Mouse (Mus musculus) right cerebral cortex, postnatal 36 days (tissue): ENCODE results near the gene Trim37.
"Not testable (repeated sequence)": the region's sequence is repeated elsewhere in the genome, so short reads cannot be mapped to it uniquely, and the experiment has no call there.

Source experiments
- DNase-seq, 2 experiments: peaks; one replicate each; pipeline ENCODE4 v3.0.0; 2022; ENCODE audit warnings: low spot score in 2 of 2, mixed read lengths in 1 of 2

The Trim37 gene

DNA sequence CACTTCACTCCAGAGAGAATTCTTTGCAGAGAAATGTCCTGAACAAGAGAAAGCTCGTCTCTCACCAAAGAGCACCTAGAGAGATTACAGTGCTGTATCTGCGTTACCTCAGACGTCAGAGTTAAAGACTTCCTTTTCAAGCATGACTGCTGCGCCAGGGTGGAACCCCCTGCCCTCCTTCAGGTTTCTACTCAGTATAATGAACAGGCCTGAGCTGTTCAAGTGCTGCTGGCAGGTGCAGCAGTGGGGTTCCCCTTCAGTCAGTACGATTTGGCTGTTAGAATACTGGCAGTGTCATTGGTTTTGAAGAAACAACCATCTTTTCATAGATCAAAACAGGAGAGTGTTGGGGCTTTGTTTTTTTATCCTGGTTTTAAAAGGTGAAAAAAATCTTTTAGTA is 100.2 kb downstream of the Trim37 start:
- DNase-seq, result no peak

DNA sequence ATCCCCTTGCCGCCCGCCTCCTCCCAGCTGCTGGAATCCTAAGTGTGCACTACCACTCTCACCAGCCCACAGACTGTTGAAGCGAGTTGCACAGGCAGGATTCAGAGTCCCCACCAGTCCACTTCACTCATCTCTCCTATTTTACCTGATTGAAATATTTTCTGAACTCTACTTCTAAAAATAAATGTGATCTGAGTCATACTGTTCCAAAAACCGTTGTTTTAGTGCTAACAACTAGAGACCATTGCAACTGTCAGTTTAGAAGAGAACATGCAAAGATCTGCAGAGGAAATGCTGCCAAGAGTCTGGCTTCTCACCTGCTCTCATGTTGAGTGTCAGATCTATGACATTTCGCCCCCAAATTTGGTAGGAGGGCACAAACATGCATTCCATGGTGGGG is 106.5 kb downstream of the Trim37 start:
- DNase-seq, result no peak

DNA sequence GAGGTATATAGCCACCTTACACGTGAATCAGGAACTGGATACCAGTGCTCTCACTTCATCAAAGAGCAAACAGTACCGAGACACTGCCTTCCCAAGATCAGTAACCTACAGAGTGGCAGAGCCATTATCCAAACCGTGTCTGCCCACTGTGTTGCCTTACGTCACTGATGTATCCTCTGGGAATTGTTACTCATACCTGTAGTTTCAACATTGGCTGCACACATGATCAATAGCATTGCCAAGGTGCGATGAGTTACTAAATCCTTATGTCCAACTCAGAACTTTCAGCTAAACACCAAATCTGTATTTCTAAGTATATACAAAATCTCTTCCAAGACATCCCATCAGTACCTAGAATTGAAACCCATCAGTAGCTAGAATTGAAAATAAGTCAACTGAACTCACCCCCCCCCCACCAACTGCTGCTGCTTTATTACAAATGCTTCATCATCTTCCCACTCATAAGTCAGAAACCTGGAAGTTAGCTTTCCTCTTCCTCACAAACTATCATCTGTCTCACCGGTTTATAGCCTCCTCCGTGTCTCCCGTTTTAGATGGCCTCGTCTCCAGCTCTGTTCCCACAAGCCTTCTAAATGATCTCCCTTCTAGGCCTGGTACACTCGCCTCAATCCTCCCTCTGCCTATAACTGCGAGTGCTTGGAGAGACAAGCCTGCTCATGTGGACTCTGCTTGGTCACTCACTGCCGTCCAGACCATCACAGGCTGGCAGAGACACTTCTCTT is 108.0 kb downstream of the Trim37 start:
- DNase-seq, result peak in 1 of 2 experiments; percentile 48

DNA sequence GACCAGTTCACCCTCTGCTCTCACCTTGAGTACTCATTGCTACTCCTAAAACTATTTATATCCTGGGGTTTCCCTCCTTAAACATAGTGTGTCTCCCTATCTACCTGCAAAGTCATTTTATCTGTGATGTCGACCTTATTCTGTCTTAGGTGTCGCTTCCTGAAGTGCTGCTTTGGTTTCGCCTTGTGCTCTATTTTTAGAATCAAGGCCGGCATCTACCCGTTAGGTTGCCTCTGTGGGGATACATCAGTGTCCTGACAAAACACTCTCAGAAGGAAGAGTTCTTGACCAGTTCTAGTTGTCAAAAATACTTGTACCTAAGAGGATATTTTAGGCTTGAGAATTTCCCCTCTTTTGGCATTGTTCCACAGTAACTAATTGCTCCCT is 108.6 kb downstream of the Trim37 start:
- no peak for DNase-seq

DNA sequence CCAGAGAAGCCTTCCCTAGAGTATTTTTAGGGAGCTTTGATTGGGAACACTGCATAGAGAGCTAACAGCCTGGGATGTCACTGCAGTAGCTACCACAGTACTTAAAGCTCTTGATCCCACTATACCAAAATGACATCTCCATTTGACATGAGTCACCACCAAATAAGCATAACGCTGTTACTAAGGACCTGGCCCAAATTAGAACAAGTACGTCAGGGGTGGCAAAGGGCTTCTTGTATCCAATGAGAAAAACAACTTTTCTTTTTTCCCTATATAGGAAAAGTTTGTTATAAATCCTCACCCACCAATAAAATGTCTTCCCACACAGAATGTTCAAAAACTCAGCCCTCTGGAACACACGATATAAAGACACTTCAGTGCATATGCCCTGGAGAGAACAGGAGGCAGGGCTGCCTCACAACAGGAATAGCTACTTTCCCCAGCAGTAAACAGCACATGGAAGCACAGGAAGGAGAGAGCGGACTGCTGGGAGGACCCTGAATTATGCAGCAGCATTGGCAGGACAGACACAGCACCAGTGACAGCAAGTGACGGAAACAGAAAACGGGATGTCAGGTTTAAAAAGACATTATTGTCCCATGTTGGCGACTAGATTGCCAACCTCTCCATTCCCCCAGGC is 112.1 kb downstream of the Trim37 start:
- DNase-seq, result no peak

DNA sequence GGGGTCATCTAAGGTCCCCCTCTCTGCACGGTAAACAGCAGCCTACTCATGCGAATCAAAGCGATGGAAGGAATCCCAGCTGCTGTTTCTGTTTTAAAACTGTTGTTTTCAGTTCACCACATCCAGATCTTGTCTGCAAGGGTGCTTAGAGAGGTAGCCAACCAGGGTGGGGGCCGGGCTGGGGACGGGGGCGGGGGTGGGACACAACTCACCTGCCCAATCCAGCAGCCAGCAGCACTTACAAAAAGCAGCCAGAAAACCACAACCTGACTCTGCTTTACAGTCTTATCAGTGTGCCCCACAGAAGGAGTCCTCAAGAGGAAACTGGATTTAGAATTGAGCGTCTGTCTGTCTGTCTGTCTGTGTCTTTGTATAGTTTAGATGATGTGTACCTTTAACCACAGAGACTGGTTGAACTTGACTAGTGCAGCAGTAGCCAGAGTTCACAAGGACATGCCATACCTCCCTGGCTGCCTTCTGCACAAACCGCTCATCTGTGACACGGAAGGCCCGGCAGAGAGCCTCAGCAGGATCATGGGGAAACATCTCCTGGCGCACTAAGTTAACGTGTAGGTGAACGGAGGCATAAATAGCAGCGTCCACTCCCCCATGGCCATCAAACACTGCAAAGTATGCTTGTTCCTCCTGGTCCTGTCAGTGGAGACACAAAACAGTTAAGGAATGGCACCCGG is 113.4 kb downstream of the Trim37 start:
- DNase-seq, result no peak

DNA sequence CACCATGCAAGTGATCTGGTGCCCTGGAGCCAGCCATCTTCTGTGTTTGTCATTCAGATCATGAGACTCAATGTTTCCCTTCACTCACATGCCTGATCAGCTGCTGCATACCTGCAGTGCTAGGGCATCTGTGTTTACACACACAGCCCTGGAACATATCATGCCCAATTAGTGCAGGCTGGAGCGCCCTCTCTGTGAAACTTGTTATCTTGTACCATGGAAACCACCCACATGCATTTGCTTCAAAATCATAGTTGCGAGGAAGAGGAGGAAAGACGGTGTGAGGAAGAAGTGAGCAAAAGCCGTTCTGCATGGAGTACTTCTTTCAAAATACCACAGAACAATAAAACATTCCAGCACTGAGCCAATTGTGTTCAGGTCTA is 113.9 kb downstream of the Trim37 start:
- no peak for DNase-seq

DNA sequence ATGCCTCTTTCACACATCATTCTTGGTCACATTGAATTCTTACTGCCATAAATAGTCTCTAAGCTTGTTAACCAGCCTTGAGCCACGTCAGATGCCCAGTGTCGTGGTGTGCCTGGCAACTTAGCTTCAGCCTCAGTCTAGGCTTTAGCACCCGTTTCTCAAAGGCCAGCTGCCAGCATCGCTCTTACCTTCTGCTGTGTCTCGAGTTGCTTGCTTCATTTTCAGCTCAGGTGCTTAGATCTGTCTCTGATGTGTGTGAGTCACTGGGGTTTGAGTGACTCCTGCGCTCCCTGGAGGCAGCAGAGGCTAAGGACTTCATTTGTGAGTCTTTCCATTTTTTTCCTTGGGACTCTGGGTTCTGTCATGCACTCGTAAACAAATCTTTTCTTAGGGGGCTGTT is 114.4 kb downstream of the Trim37 start:
- no peak for DNase-seq

DNA sequence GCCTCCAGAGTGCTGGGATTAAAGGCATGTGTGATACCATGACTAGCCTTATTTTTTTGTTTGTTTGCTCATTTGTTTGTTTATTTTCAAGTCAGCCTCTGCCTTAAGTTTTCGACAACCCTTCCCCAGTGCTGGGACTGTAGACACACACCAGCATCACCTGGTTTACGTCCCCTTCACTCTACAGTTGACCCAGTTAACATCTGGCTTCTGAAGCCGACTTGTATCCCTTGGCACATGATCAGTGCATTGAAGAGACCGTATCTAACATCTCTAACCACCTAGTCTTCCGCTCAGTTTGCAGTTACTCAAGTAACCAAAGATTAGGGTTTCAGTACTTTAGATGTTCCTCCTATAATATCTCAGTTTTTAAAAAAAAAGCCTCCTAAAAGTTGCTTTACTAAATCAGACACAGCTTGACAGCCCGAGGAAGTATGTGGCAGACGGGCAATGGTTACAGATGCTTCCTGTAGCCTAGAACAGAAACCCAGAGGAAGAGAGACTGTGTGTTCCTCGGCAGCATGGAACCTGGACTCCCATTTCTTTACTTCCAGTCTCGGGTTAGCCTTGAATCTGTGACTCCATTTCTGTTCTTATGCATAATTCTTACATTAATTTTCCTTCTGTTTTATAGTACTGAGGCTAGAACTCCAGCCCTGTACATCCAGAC is 118.4 kb downstream of the Trim37 start:
- no peak for DNase-seq

DNA sequence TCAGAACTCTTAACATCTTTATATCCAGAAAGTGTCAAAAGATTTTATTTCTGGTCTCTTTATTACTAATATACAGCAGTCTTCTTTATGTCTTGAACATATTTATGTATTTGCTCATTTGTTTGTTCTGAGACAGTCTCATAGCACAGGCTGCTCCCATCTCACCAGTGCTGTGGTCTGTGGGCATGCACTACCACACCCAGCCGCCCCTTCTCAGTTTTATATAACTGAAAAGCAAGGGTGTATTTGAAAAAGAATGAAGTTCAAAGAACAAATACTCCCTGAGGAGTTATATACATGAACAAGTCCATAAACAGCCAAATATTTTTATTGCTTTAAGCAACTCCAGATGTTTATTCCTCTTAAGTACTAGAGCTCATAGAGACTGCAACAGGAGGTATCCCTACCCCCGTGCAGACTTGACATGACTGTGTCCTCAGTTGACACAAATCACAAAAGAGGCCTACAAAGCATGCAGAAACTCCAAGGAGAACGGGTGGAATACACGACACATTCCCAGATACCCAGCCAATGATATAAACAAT is 119.3 kb downstream of the Trim37 start:
- no peak for DNase-seq

DNA sequence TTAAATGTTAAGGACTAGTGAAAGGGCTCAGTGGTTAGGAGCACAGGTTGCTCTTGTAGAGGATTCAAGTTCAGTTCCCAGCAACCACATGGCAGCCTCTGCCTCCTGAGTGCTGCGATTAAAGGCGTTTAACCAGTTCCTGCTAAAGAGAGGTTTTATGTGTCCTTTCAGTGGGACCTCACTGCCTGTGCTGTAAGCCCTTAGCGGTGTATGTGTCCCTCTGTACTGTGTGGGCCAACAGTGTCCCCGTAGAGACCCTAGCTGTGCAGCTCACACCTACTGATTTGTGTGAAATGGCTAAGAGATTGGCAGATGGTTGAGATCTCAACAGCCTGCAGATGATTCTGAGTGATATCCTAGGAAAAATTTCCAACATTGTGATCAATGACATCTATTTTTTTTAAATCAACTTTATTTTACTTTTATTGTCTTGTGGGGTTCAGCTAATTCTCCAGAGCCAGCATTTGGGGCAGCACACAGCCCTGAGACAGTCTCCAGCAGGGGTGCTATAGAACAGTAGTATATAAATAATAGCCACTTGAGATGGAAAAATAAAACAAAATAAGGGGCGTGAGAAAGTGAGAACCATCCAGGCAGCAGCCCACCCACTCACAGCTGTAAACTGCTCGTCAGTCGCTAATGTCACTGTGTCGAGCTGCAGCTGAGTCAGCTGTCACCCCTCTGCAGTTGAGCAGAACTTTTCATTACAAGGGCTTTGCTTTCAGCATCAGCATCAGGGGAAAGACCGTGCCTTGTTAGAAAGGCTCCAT is 120.0 kb downstream of the Trim37 start:
- DNase-seq, result no peak

DNA sequence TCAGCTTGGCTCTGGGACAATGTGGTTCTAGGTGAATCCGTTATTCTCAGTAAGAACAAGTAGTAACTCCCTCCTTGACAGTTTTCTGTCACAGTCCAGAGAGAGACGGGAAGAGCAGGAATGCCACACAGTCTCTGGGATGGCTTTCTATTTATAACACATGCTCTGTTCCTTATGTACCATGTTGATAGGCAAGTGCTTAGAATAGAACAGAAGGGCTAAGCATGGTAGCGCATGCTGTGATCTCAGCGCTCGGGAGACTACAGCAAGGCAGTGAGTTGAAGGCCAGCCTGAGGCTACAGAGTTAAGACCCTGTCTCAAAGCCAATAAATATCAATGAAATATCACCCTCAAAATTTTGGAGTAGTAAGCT is 120.6 kb downstream of the Trim37 start:
- no peak for DNase-seq

DNA sequence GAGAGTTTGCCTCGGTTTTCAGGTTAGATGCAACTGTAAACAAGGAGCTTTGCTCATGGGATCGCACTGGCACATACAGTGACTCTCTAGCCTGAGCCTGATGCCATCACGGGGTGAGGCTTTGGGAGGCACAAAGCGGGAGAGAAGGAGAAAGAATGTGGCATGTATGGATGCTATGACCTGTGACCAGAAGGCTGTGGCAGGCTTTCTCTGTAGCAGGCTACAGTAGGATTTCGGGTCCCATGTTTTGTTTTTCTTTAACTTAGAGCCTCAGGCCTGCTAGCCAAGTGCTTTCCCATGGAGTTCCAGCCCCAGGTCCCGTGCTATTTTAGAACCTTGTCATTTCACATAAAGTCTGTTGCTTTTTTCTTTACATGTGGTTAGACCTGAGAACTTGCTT is 123.3 kb downstream of the Trim37 start:
- DNase-seq, result no peak

DNA sequence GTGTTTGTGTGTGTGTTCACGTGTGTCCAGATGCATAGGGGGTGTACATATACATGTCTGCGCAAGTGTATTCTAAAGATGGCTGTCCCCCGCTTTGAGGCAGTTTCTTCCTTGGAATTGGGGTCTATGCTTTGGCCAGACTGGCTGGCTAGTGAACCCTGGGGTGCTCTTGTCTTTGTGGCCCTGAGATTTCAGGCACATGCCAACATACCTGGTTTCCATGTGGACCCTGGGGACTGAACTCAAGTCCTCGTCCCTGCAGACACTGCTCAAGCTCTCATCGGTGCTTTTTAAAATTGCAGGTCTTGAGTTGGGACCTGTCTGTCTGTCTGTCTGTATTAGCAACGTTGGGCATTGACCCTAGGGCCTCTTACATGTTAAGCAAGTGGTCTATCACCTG is 126.4 kb downstream of the Trim37 start:
- DNase-seq, result no peak

DNA sequence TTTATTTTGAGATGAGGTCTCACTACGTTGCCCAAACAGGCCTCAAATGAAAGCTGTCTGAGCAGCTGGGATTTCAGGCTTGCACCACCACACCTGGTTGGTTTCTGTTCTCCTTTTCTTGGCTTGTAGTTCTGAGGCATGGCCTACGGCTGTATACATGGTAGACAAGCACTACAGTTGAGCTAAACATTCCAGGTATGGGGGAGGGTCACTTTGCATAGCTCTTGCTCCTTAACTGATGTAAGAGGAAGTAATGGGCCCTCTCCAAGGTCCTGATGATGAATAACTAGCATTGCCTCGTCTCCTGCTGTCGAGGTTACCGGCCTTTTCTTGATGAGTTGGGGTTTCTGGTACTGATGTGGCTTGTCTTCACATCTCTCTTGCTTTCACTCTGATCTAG is 127.3 kb downstream of the Trim37 start:
- no peak for DNase-seq

DNA sequence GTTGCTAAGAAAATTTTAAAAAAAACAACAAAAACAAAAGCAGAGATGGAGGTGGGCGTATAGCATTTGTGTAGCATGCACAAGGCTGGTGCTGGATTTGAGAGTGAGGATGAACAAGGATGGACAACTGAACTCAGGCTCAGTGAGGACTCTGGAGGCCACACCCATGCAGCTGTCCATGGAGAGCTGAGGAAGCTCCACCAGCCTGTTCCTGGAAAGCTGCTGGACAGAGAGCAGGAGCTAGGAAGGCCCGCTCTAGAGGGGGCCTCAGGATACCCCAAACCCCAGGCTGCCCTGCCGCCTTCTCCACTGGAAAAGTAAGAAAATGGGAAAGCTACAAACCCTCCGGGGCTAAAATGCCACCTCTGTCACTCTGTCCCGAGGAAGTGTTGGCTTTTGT is 130.4 kb downstream of the Trim37 start:
- DNase-seq, result no peak

DNA sequence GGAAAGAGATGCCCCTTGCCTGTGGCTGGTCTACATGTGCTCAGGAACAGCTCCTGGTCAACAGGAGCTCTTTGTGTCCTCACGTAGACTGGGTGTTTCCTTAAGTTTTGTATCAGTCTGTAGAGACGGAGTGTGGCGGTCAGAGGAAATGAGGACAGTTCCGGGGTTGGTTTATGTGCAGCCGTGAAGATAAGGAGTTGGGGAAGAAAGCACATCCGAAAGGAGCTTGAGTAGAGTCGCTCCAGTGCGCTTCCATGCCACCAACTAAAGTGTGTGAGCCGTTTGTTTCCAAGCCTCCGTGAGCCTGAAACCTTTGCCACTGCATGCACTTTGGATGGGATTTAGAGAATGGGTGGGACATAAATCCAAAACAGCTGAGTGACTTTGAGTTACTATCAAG is 132.9 kb downstream of the Trim37 start:
- no peak for DNase-seq

DNA sequence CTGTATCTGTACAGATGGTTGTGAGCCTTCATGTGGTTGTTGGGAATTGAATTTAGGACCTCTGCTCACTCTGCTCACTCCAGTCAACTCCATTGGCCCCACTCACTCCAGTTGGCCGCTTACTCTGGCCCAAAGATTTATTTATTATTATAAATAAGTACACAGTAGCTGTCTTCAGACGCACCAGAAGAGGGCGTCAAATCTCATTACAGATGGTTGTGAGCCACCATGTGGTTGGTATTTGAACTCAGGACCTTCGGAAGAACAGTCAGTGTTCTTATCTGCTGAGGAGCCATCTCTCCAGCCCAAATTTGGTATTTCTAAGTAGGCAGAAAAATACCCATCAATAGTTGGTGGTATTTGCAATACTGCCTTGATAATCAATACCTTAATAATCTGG is 134.8 kb downstream of the Trim37 start:
- not testable (repeated sequence) for DNase-seq

DNA sequence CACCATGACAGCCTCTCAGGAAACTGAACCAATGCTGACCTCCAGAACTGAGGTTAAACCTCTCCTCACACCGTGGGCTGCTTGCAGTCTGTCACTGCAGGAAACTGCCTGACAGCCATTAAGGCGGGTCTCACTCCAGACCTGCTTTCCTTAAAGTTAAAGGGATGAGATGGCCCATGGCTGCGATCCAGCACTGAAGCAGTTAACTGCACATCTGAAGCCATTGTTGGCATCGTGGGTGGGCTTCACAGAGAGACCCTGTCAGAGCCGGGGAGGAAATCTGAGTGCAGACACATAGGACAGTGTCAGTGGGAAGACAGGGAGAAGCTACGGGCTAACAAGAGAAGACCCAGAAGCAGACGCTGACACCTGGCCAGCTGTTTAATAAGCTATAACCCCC is 137.1 kb downstream of the Trim37 start:
- no peak for DNase-seq

DNA sequence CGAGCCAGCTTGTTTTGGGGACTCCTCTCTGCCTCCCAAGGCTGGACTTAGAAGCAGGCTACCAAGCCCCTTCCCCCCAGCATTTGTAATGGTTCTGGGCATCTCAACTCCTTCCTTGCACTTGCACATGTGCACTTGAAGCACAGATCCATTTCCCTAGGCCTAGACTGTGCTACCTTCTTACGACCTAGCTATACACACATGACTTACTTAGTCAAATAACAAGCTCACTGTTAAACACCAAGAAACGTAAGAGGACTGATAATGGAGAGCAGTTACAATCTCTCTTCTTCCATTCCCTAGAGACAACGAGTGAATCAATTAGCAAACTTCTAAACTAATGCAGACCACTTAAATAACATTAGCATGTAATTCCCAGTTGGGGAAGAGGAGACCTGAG is 139.4 kb downstream of the Trim37 start:
- no peak for DNase-seq

DNA sequence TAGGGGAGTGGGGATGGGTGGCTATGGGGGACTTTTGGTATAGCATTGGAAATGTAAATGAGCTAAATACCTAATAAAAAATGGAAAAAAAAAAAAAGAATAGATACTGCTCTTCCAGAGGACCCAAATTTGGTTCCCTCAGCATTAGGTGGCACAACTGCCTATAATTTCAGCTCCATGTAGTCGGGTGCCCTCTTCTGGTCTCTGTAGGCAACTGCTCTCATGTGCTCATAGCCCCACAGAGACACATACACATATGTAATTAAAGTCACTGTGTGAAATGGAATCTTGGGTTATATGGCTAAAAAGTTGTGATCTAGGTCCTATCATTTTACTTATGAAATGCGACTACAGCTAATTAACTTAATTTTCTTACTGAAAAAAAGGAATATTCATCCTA is 141.9 kb downstream of the Trim37 start:
- DNase-seq, result no peak
